Mouse (Mus musculus) midbrain, embryonic 16.5 days (tissue): ENCODE results near the gene Cck. TPM values are rescaled to one million over a fixed set of nuclear protein-coding genes. Genes with fewer than 3 reads are reported as not detected.
"Not testable (repeated sequence)": the region's sequence is repeated elsewhere in the genome, so short reads cannot be mapped to it uniquely, and the experiment has no call there.

Experiments used
- ATAC-seq: fragments of 200-750 bp; cut with Nextera tagmentation; 2 replicates; pipeline ENCODE4 v1.8.0; 2017; ENCODE audit warnings: moderate TSS enrichment
- H3K27ac ChIP-seq: fragments of 300-500 bp; sonication (generic); 2 replicates; pipeline ENCODE4 v1.5.1; 2014; ENCODE audit warnings: mild to moderate bottlenecking, low read length, mixed read lengths
- H3K27me3 ChIP-seq: fragments of 300-500 bp; sonication (generic); 2 replicates; pipeline ENCODE4 v1.6.1; 2014; ENCODE audit warnings: low read depth, low read length, mixed read lengths; ENCODE audit not compliant: control insufficient read depth, insufficient read depth
- H3K36me3 ChIP-seq: fragments of 300-500 bp; sonication (generic); 2 replicates; pipeline ENCODE4 v1.6.1; 2014; ENCODE audit warnings: mild to moderate bottlenecking, low read length, moderate library complexity, mixed read lengths; ENCODE audit not compliant: control insufficient read depth, insufficient read depth
- H3K4me1 ChIP-seq: fragments of 300-500 bp; sonication (generic); 2 replicates; pipeline ENCODE4 v1.6.1; 2014; ENCODE audit warnings: mild to moderate bottlenecking, low read length, mixed read lengths; ENCODE audit not compliant: control insufficient read depth, insufficient read depth
- H3K4me2 ChIP-seq: fragments of 300-500 bp; sonication (generic); 2 replicates; pipeline ENCODE4 v1.6.1; 2014; ENCODE audit warnings: mild to moderate bottlenecking, low read length, mixed read lengths
- H3K4me3 ChIP-seq: fragments of 300-500 bp; sonication (generic); 2 replicates; pipeline ENCODE4 v1.5.1; 2014; ENCODE audit warnings: low read depth, mild to moderate bottlenecking, low read length, moderate library complexity, mixed read lengths
- H3K9ac ChIP-seq: fragments of 300-500 bp; sonication (generic); 2 replicates; pipeline ENCODE4 v1.6.1; 2014; ENCODE audit warnings: low read depth, low read length, mixed read lengths
- H3K9me3 ChIP-seq: fragments of 300-500 bp; sonication (generic); replicated peaks from 2 replicates; pipeline ENCODE4 v1.6.1; 2014; ENCODE audit warnings: mild to moderate bottlenecking, low read length, mixed read lengths; ENCODE audit not compliant: control insufficient read depth, poor library complexity, severe bottlenecking
- WGBS: fragments of 180-500 bp; shearing (Covaris S2); extraction: QIAGEN DNeasy Blood & Tissue Kit; methylation state at CpG from one replicate; pipeline ENCODE4 v1.1.7; 2014; 5-methylcytosine and 5-hydroxymethylcytosine counted together
- polyA plus RNA-seq: library from polyadenylated mRNA; unstranded; fragments of >200 nt; fragmentation: Nextera tagmentation; extraction: Ambion mirVana; gene quantifications from 2 replicates; pipeline ENCODE4 v1.2.1, GENCODE M21; 2015

Gene Cck
- polyA plus RNA-seq, 1 experiment from 2014 or later = 41.5 TPM

- ATAC-seq = no peak
- H3K4me2 ChIP-seq = no peak overlapping the region
- H3K9me3 ChIP-seq = no peaks in the 10 kb centered on the region
- no peak overlapping the region for H3K27ac ChIP-seq
- H3K4me1 ChIP-seq = no peaks in the 10 kb centered on the region
- H3K36me3 ChIP-seq = peaks cover 14% of the 10 kb centered on the region
- no peaks in the 10 kb centered on the region for H3K27me3 ChIP-seq
- H3K4me3 ChIP-seq = no peak overlapping the region
- 82% methylated on average over 5 of the region's 5 CpGs for WGBS
- no peak overlapping the region for H3K9ac ChIP-seq
Measured at GRCm38 (mm10) chr9:121474771-121475170, 20.7 kb downstream of the Cck start.

- Histone ChIP-seq H3K36me3 (peaks cover 20% of the 10 kb centered on the region), H3K9me3 (no peaks in the 10 kb centered on the region), H3K27ac (no peak overlapping the region), H3K4me3 (no peak overlapping the region), H3K4me1 (no peaks in the 10 kb centered on the region), H3K9ac (no peak overlapping the region), H3K27me3 (no peaks in the 10 kb centered on the region), H3K4me2 (no peak overlapping the region)
- ATAC-seq = no peak
- 77% methylated on average over 6 of the region's 6 CpGs for WGBS
Measured at GRCm38 (mm10) chr9:121469711-121470110, 25.8 kb downstream of the Cck start.

DNA sequence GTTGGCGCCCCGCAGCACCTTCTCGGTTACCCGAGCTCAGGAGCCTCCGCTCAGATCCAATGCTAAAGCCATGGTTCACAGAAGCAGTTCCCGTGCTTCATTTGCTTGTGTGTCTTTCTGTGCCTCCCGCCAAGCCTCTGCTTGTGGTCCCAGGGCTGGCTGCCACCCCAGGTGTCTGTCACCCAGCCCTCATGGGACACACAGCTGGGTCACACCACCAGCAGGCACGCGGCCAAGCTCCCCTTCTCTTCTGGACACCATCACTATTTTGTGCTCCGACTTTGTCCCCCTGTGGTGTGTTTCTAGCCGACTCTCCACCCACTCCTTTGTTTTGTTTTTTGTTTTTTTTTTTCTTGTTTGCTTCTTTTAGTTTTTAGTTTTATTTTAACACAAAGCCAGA, 28.0 kb downstream of the Cck start:
- no peak overlapping the region for H3K27ac ChIP-seq
- H3K4me3 ChIP-seq = no peak overlapping the region
- H3K9me3 ChIP-seq = no peaks in the 10 kb centered on the region
- ATAC-seq = no peak
- H3K9ac ChIP-seq = no peak overlapping the region
- no peak overlapping the region for H3K4me2 ChIP-seq
- WGBS = 80% methylated on average over 11 of the region's 11 CpGs
- H3K27me3 ChIP-seq = no peaks in the 10 kb centered on the region
- no peaks in the 10 kb centered on the region for H3K4me1 ChIP-seq
- peaks cover 18% of the 10 kb centered on the region for H3K36me3 ChIP-seq

- peaks cover 13% of the 10 kb centered on the region for H3K36me3 ChIP-seq
- no peak for ATAC-seq
- no peak overlapping the region for H3K4me3 ChIP-seq
- no peak overlapping the region for H3K9ac ChIP-seq
- no peak overlapping the region for H3K4me2 ChIP-seq
- no peaks in the 10 kb centered on the region for H3K27me3 ChIP-seq
- H3K9me3 ChIP-seq = no peaks in the 10 kb centered on the region
- H3K4me1 ChIP-seq = no peaks in the 10 kb centered on the region
- no peak overlapping the region for H3K27ac ChIP-seq
- 87% methylated on average over 14 of the region's 16 CpGs for WGBS
Measured at GRCm38 (mm10) chr9:121460527-121460926, 35.0 kb downstream of the Cck start.

DNA sequence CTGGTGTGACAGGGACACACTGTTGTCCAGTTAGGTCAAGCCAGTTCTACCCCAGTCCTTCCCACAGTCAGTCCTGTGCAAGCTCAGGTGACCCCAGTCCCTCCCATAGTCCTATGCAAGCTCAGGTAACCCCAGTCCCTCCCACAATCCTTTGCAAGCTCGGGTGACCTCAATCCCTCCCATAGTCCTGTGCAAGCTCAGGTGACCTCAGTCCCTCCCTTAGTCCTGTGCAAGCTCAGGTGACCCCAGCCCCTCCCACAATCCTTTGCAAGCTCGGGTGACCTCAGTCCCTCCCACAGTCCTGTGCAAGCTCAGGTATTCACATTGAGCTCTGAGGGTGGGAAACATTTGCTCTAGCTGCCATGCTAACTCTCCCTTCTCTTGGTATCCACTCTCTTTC, 35.5 kb downstream of the Cck start:
- peaks cover 13% of the 10 kb centered on the region; the same call in 1 of the 2 replicates for H3K36me3 ChIP-seq
- no peak for ATAC-seq
- WGBS = 90% methylated on average over 2 of the region's 2 CpGs

GRCm38 (mm10) chr9:121458466-121458865, 37.0 kb downstream of the Cck start:
- no peak overlapping the region for H3K4me2 ChIP-seq
- no peaks in the 10 kb centered on the region for H3K9me3 ChIP-seq
- no peak overlapping the region for H3K9ac ChIP-seq
- no peaks in the 10 kb centered on the region for H3K27me3 ChIP-seq
- peaks cover 18% of the 10 kb centered on the region for H3K36me3 ChIP-seq
- no peak overlapping the region for H3K27ac ChIP-seq
- 30% methylated on average over 8 of the region's 8 CpGs for WGBS
- H3K4me1 ChIP-seq = no peaks in the 10 kb centered on the region
- ATAC-seq = no peak
- H3K4me3 ChIP-seq = no peak overlapping the region

More for the DNA sequence above, 35.5 kb downstream of the Cck start:
- Histone ChIP-seq H3K27me3 (no peaks in the 10 kb centered on the region), H3K27ac (no peak overlapping the region), H3K4me2 (no peak overlapping the region), H3K9ac (no peak overlapping the region), H3K4me3 (no peak overlapping the region), H3K4me1 (no peaks in the 10 kb centered on the region), H3K9me3 (no peaks in the 10 kb centered on the region)

- H3K36me3 ChIP-seq = peaks cover 25% of the 10 kb centered on the region
- H3K27me3 ChIP-seq = no peaks in the 10 kb centered on the region
- H3K4me1 ChIP-seq = no peaks in the 10 kb centered on the region
- no peak overlapping the region for H3K4me2 ChIP-seq
- no peaks in the 10 kb centered on the region for H3K9me3 ChIP-seq
- no peak overlapping the region for H3K4me3 ChIP-seq
- WGBS = 93% methylated on average over 13 of the region's 13 CpGs
- H3K27ac ChIP-seq = no peak overlapping the region
- H3K9ac ChIP-seq = no peak overlapping the region
- ATAC-seq = no peak
Measured at GRCm38 (mm10) chr9:121456739-121457515, 38.6 kb downstream of the Cck start.

GRCm38 (mm10) chr9:121454891-121455290, 40.6 kb downstream of the Cck start:
- Histone ChIP-seq H3K4me2 (no peak overlapping the region), H3K27me3 (no peaks in the 10 kb centered on the region), H3K9ac (no peak overlapping the region), H3K9me3 (no peaks in the 10 kb centered on the region), H3K27ac (no peak overlapping the region), H3K4me3 (no peak overlapping the region), H3K4me1 (no peaks in the 10 kb centered on the region), H3K36me3 (peaks cover 30% of the 10 kb centered on the region)
- 92% methylated on average over 3 of the region's 3 CpGs for WGBS
- ATAC-seq = no peak

GRCm38 (mm10) chr9:121452342-121452942, 43.1 kb downstream of the Cck start:
- H3K4me2 ChIP-seq, ATAC-seq, H3K9ac ChIP-seq, H3K4me1 ChIP-seq, H3K4me3 ChIP-seq, H3K27ac ChIP-seq, H3K27me3 ChIP-seq, H3K9me3 ChIP-seq: not testable (repeated sequence)
- WGBS = 34% methylated on average over 9 of the region's 9 CpGs
- H3K36me3 ChIP-seq = peaks cover 45% of the 10 kb centered on the region
